Mouse (Mus musculus): ENCODE data around the gene Rps3.

Gene Rps3

DNA sequence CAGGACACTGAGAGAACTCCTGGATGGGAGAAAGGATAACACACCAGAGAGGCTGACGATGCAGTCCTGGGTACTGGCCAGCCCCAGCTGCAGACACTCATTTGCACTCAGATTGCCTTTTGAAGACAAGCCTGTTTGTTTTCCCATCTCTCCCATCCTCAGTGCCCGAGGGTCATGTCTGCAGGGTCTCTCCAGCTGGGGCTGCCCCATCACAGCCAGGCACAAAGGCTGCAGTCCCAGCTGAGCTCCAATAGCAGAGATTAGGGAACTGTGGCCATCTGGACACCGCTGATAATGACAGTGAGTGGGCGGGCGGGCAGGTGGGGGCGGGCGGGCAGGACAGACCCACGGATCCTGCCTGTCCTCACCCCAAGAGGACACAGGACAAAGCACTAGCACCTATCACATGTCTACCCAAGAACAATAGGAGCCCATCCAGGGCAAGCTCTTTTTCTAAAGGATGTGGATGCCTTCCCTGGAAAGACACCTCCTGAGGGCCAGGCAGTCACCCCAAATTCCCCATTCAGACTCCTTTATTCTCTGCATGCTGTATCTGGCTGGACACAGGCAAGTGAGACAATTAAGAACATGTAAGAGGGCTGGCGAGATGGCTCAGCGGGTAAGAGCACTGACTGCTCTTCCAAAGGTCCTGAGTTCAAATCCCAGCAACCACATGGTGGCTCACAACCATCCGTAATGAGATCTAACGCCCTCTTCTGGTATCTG, 8.5 kb downstream of the Rps3 start:
- no peak for DNase-seq

- DNase-seq, result no peak
Measured at GRCm38 (mm10) chr7:99473638-99474407, 9.7 kb downstream of the Rps3 start.

DNA sequence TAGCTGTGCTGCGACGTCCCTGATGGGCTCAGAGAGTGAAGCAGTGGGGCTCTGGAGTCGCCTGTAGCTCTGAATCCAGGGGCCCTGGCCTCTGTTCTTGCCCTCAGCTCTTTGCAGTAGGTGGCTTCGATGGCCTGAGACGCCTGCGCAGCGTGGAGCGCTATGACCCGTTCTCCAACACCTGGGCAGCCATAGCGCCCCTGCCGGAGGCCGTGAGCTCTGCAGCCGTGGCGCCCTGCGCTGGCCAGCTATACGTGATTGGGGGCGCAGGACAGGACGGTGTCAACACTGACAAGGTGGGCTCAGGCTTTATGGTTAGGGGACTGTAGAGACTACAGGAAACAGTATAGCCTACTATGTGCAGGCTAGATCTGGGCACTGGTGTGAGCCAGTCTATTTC, 12.0 kb downstream of the Rps3 start:
- DNase-seq, result no peak

GRCm38 (mm10) chr7:99469680-99470405, 13.7 kb downstream of the Rps3 start:
- DNase-seq, result no peak

DNA sequence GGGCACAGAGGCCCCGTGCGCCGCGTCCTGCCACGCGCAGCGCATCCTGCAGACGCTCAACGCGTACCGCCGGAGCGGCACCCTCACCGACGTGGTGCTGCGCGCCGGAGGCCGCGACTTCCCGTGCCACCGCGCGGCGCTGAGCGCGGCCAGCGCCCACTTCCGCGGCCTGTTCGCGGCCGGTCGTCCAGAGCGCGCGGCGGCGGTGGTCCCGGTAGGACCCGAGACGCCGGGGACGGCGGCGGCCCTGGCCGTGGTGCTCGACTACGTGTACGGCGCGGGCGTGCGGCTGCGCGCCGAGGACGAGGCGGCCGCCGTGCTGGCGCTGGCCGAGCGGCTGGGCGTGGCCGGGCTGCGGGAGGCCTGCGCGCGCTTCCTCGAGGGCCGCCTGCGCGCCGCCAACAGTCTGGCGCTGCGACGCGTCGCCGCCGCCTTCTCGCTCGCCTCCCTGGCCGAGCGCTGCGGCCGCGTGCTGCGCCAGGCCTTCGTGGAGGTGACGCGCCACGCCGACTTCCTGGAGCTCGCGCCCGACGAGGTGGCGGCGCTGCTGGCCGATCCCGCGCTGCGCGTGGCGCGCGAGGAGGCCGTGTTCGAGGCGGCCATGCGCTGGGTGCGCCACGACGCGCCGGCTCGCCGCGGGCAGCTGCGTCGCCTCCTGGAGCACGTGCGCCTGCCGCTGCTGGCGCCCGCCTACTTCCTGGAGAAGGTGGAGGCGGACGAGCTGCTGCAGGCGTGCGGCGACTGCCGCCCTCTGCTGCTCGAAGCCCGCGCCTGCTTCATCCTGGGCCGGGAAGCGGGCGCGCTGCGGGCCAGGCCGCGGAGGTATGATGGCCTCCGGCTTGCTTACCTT, 15.0 kb downstream of the Rps3 start:
- peak; percentile 52 to 56 for DNase-seq

DNA sequence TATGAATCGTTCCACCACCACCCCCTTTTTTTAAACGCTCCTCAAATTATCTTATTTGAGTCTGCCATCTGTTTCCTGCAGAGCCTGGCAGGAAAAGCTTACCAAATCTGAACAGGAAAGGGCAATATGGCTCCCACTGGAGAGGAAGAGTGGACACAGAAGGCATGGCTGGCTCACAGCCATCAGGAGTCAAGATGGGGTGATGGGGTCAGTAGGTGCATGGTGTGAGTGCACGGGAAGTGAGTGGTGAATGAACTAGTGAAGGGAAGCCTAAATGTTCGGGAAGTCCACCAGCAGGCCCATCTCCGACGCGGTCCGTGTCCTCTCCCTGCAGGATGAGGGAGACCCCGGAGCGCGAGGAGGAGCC, 15.6 kb downstream of the Rps3 start:
- DNase-seq, result peak in 1 of 2 experiments; percentile 18

DNA sequence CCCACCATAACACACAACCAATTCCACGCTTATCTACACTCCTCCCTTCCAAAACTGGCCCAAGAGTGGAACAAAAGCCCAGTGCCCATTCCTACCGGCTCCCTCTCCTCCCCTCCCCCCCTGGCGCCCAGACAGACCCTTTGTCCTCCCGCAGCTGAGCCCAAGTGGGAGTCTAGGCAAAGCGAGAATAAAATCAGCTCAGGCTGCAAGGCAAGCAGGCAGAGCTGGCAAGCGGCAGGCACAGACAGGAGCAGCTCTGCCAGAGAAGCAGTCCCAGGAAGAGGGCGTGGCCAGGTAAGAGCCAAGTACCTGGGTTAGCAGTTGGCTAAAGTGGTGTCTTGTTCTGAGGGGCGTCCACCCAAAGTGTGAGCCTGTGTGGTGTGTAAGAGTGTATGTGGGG, 17.7 kb downstream of the Rps3 start, which contains the start of gene Klhl35:
TSS of gene Klhl35 (plus strand) at position 194 of the 400 bp plus-strand sequence.
- no peak for DNase-seq

GRCm38 (mm10) chr7:99463120-99463519, 20.4 kb downstream of the Rps3 start:
- DNase-seq, result no peak

- no peak for DNase-seq
Measured at GRCm38 (mm10) chr7:99459888-99460652, 23.5 kb downstream of the Rps3 start.

- no peak for DNase-seq
Measured at GRCm38 (mm10) chr7:99458849-99459248, 24.7 kb downstream of the Rps3 start.

DNA sequence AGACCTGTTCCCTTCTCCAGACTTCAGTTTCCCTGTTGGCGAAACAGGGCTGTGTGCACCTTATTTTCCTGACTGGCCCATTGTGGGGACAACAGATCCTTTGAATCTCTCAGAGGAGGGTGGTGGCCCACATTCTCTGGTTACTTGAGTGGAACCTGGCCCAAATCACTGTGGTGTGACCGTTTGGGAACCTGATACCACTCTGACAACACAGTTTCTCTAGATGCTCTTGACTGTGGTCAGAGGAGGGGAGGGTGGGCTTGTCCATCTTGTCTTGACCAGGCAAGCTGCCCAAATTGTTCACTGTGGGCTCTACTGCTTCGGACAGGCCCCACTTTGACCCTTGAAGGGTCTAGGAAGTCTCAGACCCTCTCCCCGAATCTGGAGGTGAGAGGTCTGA, 29.5 kb downstream of the Rps3 start:
- no peak for DNase-seq

- no peak for DNase-seq
Measured at GRCm38 (mm10) chr7:99452859-99453258, 30.7 kb downstream of the Rps3 start.

GRCm38 (mm10) chr7:99450703-99451102, 32.8 kb downstream of the Rps3 start:
- peak in 1 of 2 experiments; percentile 58 for DNase-seq

DNA sequence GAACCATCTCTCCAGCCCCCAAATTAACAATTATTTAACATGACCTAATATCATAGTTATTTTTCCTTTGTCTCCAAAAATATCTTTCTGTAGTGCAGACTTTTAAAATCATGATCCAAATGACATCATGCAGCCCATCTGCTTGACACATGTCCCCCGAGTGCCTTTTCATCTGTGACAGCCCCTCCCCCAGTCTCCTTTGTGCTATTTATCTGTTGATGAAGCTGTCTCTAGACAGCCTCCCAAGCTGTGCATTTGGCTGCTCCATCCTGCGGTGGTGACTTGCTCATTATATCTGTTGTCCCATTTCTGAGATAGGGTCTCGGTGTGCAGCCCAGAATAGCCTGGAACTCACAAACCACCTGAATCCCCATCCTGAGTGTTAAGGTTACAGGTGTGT, 33.8 kb downstream of the Rps3 start:
- DNase-seq, result no peak

GRCm38 (mm10) chr7:99449063-99449462, 34.5 kb downstream of the Rps3 start:
- DNase-seq, result peak in 1 of 2 experiments; percentile 24

GRCm38 (mm10) chr7:99448619-99449018, 34.9 kb downstream of the Rps3 start:
- no peak for DNase-seq

GRCm38 (mm10) chr7:99447323-99447722, 36.2 kb downstream of the Rps3 start:
- no peak for DNase-seq

DNA sequence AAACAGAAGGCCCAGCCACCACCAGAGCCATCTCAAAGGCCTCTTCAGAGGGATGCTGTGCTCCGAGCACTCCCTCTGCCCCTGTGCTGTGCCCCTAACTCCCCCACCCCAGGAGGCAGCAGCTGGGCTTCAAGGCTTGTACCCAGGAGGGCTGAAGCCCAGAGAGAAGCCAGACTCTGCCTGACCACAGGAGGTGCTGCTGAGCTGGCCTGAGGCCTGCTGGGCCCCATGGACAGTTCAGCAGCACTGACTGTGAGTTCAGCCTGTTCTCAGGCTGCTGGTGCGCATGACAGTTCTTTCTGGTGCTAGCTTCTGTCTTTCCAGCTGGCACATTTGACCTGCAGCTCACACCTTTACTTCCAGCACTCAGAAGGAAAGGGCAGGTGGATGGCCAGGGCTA, 37.7 kb downstream of the Rps3 start:
- no peak for DNase-seq

DNA sequence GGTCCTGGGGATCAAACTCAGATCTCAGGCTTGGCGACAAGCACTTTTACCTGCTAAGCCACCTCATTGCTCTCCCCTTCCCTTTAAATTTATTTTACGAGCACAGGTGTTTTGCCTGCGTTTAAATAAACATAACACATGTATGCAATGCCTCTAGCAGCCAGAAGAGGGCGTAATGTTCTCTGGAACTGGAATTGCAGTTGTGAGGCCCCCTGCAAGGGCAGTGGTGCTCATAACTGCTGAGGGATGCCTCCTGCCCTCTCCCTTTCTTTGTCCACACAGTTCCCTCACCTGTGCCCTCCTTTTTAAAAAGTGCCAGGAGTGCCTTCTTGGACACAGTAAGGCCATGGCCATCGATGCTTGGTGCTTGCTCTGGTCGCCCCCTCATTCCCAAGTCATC, 39.5 kb downstream of the Rps3 start:
- no peak for DNase-seq

- no peak for DNase-seq
Measured at GRCm38 (mm10) chr7:99443164-99443563, 40.4 kb downstream of the Rps3 start.

DNA sequence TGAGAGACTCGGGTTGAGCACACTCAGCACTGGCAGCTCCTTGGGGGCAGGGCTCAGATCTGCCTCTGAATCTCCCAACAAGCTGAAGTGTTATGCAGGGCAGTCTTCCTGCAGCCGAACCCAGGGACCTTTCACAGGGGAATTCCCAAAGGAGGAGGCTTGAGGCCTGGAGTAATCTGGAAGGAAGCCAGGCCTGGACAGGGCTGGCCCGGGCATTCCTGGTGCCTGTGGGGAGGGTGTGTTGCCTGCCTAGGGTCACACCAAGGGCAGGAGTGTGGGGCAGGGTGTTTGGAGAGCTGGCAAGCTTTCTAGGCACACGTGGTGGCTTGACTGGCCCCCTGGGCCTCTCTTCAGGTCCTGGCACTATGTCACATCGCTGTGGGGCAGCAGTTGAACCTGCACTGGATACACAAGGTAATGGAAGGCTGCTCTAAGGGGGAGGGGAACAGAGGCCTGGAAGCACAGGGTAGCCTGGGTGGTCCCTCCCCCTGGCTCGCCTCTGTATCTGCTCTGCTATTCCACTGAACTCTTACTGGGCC, 41.9 kb downstream of the Rps3 start:
- no peak for DNase-seq

DNA sequence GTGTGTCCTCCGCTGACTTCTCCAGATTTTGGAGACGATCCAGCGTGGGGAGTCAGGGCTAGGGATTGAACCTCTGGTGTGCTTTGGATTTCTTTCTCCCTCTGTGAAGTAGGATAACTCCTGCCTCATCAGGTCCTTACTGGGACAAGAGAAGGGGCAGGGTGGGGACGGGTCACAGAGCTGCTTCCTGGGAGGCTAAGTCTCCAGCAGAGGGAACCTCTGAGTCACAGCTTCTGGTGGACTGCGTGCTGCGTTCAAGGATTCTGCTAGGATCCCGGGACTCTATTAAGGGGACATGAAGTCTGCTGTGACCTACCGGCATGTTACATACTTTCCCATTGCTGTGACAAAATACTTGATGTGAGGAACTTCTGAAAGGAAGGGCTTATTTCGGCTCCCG, 44.7 kb downstream of the Rps3 start:
- no peak for DNase-seq
